Mouse (Mus musculus) hindlimb bud, embryonic 11.5 days (tissue): ENCODE results near the gene Atp5j2.

ENCODE experiments used
- DNase-seq: peaks from one replicate; pipeline ENCODE4 v3.0.0-alpha.2; 2012; ENCODE audit warnings: low read depth, low spot score; ENCODE audit errors: extremely low spot score

Atp5j2 gene

DNA sequence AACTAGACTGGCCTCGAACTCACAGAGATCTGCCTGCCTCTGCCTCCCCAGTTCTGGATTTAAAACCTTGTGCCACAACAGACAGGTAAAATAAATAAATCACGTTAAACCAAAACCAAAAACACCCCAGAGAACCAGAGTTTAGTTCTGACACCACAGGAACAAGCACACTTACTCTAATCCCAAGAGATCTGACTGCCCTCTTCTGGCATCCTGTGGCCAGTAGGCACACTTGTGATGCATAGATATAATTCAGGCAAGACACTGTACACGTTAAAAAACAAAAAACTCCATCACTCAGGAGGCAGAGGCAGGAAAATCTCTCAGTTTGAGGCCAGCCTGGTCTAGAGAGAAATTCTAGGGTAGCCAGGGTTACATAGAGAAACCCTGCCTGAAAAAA is 10.6 kb upstream of the Atp5j2 start:
- DNase-seq, result no peak

DNA sequence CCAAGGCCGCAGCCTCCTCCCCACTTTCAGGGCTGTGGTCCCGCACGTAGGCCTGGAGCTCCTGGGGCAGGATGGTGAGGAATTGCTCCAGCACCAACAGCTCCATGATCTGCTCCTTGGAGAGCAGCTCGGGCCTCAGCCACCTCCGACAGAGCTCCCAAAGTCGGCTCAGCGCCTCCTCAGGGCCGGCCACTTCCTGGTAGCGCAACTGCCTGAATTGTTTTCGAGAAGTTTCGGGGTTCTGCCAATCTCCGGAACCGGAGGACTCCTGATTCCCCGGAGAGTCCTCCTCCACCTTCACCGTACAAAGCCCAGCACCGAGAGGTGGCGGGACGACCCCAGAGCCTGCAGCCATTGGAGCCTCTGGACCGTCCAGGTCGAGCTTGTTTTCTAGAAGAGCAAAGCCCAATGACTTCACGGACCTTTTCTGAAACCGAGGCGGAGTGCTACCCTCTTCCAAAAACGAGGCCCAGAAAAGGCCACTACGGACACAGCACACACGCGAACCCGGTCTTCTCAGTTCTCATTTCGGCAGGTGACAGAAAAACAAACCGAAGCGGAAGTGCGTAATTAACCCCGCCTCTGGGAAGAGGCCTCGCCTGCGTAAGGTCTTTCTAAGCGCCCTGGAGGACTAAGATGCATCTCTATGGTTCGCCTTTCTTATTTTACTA is 9.6 kb upstream of the Atp5j2 start, which contains the start of gene Zkscan14:
Gene Zkscan14, minus strand, starts transcription at position 548 of the 671 bp plus-strand sequence.
- DNase-seq, result peak; percentile 68

DNA sequence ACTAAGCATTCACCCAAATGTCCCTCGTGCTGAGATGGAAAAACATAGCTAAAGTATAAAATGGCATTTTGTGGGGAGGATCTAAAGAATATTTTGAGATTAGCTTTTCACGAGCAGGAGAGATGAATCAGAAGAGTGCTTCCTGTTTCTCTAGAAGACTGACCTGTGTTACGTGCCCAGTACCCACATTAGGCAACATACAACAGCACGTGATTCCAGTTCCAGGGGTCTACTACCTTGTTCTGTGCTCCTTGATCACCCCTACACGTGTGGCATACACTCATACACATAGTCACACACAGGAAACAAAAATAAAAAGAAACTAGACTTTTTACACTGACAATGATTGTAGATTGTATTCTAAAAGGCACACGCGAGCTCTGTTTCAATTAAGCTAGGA is 8.5 kb upstream of the Atp5j2 start:
- no peak for DNase-seq

DNA sequence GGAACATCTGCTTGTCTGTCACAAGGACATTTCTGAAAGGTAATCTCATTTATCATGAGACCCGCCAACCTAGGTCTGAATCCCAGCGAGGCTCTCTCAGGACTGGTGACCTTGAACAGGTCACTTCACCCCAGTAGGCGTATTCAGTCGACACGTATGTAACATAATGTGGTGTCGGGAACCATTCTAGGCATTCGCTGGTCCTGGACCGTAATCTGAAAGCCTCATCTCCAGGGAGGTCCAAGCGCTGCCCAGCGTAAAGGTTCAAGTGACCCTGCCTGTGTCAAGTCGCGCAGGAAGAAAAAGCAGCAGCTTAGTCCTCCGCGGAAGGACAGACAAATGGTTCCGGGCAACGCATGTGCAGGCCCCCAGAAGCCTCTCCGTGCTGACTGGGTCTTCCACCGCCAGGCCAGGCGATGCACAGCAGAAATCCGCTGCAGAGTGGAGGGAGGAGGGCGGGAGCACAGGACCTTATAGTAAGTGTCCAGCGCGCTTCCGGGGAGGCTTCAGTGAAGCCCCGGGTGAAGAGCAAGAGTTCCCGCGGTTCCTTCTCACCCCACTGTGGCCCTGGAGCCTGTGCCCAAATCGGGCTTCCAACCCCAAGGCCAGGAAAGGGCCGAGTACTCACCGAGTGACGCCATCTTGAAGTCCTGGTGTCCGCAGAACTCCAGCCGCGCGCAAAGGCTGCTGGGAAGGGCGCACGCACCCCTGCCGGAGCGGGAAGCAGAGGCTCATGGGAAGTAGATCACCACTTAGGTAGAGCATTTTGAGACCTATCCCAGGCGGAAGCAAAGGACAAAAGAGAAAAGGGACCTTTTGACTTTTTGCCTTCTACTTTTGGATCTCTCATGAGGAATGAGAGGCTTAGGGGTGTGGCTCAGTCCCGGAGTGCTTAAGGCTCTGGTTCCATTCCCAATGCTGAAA is 725 bp downstream of the Atp5j2 start:
- DNase-seq, result no peak

DNA sequence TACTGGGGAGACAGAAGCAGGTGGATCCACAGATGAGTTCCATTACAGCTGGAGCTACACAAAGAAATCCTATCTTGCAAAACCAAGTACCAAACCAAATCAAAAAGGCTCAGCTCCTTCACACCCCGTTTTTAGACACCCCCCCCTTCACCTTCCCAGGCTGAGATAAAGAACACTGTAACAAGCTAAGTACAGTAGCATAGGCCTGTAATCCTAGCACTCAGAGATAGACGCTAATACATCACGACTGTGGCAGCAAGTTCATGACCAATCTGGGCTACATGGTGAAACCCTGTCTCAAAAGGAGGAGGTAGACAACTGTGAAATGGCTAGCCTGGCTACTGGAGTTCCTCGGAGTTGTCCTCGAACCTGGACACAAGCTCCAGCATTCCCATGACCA is 1.5 kb downstream of the Atp5j2 start:
- no peak for DNase-seq

DNA sequence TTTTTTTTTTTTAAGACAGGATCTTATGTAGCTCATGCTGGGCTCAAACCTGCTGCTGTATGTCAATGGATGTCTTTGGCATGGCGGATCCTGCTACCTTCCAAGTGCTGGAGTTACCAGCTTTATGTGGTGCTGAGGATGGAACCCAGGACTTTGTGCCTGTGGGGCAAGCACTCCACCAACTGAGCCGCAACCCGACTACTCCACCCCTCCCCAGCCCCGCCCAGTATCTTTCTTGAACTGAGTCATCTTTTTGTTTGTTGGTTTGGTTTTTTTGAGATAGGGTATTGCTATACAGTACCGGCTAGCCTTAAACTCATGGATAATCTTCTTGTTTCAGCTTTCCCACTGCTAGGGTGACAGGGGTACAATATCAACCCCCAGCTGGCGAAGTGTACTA is 2.4 kb downstream of the Atp5j2 start:
- no peak for DNase-seq

DNA sequence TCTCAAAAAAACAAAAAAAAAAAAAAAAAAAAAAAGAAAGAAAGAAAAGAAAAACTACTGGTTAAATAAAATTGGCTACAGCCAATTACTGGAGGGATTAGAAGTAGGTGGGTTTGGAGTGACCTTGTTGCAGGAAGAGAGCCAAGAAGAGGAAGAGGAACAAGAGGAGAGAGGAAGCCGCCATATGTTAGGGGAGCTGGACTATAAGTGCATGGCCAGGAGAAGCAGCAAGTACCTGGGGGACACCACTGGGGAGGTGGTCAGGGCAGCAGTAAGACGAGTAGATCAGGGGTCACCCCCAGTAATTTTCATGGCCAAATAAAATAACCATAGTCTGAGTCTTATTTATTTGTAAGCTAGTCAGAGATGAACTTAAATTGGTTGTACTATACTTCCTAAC is 6.6 kb downstream of the Atp5j2 start:
- no peak for DNase-seq

DNA sequence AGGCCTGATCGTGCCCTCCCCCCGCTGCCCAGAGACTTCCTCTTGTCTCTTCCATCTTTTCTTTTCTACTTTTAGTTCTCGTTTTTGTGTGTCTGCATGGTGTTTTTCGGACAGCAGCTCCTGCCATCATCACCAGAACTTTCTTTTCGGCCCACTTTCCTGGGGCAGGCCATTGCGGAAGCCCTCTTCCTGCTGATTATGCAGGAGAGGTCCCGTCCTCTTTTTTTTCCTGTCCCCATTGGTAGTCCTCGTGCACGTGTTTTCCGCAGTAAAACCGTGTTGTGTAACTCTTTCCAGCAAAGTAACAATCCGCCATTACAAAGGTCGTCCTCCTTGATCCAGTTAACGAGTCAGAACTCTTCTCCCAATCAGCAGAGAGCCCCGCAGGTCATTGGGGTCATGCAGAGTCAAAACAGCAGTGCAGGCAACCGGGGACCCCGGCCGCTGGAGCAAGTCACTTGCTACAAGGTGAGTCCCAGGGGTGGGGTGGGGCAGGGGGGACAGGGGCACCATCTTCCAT is 13.3 kb downstream of the Atp5j2 start:
- DNase-seq, result no peak

DNA sequence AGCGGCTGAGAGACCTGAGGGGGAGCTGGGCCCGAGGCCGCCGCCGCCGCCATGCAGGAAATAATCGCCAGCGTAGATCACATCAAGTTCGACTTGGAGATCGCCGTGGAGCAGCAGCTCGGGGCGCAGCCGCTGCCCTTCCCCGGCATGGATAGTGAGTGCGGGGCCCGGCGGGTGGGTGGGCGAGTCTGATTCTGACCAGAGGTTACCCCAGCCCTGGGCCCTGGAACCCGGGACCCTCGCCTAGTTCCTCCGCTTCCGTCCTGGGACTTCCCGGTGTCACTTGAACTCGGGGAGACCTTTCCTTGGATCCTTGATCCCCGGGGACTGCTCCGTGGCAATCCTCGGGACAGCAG is 24.6 kb downstream of the Atp5j2 start:
- no peak for DNase-seq

DNA sequence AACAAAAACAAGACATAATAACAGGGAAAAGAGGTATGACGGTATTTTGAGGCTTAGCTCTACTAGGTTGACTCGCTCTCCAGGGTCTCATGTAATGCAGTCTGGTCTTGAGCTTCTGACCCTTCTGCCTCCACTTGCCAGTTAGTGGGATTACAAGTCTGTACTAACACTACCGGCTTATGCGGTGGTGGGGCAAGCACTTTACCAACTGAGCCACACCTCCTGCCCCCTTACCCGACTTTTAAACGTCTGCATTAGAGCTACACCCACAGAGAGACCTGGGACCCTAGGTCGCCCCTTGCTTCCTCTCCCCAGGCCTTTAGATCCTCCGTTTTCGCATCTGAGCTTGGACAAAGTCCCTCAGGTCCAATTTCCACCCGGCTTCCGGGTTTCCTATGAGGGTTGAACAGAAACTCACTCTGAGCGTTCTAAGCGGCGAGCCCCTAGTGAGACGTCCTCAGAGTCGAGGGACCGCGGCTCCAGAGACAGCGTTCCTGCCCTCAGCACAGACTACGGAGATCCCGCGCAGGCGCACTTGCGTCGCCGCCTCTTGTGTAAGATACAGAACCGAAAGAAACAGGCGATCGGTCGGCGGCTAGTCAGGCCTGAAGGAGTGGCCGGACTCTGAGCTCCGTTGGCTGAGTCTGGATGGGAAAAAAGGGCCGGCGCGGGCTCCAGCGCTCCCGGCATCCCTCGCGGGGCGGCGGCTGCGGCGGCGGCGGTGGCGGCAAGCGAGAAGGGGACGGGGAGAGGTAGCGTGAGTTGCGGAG is 25.1 kb downstream of the Atp5j2 start, which contains the start of the genes Ptcd1 and Cpsf4:
Gene Ptcd1, minus strand, starts transcription at position 573 of the 770 bp plus-strand sequence.
Gene Cpsf4, plus strand, starts transcription at position 678 of the 770 bp plus-strand sequence.
- DNase-seq, result peak; percentile 94

DNA sequence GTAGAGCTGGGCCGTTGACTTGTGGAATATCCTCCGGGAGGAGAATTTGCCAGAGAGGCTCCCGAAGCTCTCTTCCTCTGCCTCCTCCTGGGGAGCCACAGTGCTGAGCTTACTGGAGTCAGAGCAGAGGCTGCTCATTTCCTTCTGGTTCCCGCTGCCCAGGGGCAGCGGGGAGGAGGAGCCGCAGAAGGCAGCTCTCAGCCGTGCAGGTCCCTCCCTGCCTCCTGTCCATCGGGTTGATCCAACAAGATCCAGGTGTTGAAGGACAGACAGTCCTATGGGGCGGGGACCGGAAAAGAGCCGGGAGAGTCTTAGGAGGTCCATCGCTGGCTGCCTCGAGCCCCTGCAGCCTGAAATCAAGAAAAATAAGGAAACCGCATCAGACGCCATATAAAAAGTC is 26.7 kb downstream of the Atp5j2 start:
- DNase-seq, result no peak

DNA sequence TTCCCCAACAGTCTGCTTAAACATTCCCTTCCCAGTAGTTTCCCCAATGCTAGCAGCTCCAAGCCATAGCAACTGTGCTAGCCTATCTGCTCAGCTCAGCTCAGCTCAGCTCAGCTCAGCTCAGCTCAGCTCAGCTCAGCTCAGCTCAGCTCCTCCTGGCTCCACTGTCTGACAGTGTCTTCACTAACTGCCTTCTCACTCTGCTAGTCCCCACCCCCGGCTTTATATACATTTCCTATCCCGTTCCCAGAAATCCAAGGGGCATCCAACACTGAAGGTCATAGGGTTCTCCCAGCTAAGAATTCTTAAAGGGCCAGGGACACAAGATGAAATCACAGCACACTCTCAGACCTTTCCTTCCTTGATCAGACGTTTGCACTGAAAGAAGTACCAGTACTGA is 27.2 kb downstream of the Atp5j2 start:
- no peak for DNase-seq

DNA sequence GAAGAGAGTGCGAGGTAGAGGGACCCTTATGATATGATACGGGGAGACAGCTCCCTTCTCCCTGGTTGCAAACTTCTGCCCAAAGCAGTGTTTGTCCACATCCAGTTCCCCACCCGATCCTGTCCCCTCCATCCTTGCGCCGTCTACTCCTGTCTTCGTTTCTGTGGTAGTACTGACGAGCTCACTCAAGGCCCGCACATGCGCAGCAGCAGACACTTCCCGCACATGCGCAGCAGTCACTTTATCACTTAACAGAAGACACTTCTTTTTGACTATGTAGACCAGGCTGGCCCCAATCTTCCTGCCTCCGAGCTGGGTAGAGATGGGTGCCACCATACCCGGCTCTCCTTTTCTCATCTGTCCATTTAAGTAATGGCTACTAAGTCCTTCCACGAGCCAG is 30.5 kb downstream of the Atp5j2 start:
- DNase-seq, result no peak

DNA sequence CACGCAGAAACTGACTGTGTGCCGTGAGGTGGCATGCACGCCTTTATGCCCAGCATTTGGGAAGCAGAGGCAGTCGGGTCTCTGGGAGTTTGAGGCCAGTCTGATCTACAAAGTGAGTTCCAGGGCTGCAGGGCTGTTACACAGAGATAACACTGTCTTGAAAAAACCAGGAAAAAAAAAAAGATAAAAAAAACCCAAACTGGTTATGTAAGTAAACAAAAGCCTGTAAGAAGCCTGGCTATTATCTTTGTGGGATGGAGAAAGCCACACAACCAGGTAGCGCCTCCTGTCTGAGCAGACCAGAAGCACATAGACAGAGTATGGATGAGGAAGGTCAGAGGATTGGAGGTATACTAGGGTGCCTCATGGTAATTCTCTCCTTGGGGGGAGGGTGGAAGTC is 39.2 kb downstream of the Atp5j2 start:
- no peak for DNase-seq

DNA sequence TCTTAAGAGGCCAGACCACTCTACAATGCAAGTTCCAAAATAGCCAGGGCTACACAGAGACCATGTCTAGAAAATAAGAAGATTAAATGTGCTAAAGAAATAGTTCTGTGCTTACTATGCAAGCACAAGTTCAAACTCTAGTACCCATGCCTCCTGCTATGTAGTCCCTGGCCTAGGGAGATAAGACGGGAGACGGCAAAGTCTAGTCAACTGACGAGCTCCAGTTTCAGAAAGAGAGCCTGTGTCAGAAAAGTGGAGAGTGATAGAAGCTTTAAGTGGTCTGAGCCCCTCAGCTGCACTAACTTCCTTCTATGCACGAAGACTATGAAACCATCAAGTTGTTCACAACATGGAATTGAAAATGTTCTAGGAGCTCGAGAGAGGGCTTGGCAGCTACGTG is 42.6 kb downstream of the Atp5j2 start:
- no peak for DNase-seq

DNA sequence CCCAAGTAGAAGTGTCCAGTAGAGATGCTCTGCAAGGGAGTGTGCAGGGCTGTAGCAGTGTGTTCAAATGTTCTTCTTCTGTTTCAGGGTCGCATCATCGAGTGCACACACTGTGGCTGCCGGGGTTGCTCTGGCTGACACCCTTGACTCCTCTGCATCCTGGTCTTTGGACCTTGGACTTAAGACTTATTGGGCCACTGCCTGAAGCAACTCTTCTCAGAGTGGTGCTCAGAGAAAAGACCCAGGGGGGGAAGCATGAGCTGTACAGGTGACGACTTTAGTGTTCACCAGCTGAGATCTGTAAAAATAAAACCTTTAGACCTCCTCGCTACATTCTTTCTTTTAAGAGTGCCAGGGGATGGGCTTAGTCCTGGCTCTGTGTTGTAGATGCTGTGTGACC is 44.1 kb downstream of the Atp5j2 start:
- DNase-seq, result no peak

DNA sequence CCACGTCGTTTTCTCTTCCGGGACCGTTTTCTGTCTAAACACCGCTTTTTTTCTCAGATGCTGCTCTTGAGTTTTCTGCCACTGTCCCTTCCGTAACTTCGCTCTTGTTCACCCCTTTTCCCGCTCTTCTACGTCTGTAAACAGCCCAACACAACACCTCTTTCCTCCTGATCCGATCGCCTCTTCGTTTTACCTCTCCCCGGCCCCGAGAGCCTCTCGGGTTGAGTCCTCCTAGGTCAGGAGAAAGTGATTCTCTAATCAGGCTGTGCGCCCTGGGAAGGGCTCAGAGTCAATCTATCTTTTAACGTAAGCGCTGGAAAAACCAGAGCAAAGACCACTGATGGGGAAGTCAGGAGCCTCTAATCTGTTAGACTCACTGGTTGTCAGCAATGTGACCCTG is 51.3 kb downstream of the Atp5j2 start:
- DNase-seq, result no peak

DNA sequence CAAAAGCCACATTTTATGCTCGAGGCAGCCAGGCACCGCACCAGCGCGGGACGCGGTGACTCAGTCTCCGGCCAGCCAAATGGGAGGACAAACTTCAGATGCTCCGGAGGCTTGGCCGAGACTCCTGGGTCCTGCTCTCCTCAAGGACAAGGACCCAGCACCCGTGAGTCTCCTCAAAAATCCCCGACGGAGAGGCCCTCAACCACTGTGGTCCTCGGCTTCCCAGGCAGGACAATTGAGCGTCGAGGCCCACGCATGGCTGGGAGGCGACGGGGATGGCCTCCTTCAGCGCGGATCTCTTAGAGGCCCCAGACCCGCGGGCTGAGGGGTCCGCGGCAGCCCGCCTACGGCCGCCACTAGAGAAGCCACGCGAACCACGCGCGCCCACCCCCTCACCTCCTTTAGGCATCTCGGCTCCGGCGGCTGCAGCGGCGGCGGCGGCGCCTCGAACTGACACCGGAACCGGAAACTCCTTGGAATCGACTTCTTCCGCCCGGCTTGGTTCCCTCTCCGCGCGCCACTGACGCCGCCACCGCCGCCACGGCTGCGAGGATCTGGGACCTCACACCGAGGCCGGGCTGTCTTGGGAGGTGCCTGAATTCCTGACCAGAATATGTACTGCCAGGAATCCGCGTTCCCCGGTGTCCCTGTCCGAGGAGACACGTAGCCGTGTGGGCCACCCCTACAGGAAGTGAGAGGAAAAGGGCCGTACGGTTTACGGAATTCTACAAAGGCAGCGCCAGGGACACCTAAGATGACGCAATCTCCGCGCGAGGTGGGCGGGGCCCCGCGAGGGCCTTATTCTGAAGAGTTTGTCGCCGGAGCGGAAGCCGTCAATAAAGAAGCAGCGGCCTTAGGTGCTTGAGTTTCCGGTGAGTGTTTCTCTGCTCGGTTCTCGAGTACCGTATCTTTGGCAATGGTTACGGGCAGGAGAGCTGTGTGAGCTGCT is 52.0 kb downstream of the Atp5j2 start, which contains the start of the genes Pdap1 and Bud31:
Gene Pdap1, minus strand, starts transcription at position 668 of the 949 bp plus-strand sequence.
Gene Bud31, plus strand, starts transcription at position 792 of the 949 bp plus-strand sequence.
- DNase-seq, result peak; percentile 60

DNA sequence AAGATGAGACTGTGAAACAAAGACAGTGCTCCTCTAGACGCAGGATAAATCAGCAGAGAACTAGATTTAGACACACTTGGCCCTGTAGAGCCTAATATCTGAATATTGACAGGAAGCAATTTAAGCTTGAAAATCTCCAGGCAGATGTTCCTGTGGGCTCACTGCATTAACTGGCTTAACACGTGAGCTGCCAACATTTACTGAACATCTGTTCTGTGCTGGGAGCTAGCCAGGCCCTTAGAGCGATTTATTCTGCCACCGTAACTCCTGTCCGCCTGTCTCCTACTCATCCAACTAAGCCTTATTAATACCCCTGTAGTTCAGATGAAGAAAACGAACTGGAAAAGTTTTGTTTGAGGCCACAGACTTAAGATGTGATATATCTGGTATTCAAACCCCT is 53.0 kb downstream of the Atp5j2 start:
- no peak for DNase-seq
